In genomic region chr6:122491557-122491956, GRCm38 (mm10) we compare ENCODE assay signal across 8 mouse cellular contexts. TPM values are rescaled to one million over a fixed set of nuclear protein-coding genes. Genes with fewer than 3 reads are reported as not detected.
DNase-seq lines count a peak whose midpoint lies in the region; ATAC-seq lines count a peak whose summit lies in the region.

No protein-coding gene starts in this region.

- H3K9me3 ChIP-seq in intestine, embryonic 14.5 days (ENCODE audit: control insufficient read depth, low read length) = no peaks in the 10 kb centered on the region

- ATAC-seq in granulocyte monocyte progenitor cell, adult 5-6 weeks (replicated peaks; ENCODE audit: poor library complexity, severe bottlenecking) = peak; percentile 76
- ATAC-seq in intestine, embryonic 14.5 days (replicated peaks; ENCODE audit: low FRiP score, low TSS enrichment, low read depth) = peak; percentile 91
- ATAC-seq in megakaryocyte-erythroid progenitor cell, adult 5-6 weeks (replicated peaks; ENCODE audit: low FRiP score, low TSS enrichment, poor library complexity, severe bottlenecking) = peak; percentile 43

- no peaks in the 10 kb centered on the region for H3K27me3 ChIP-seq in intestine, embryonic 14.5 days (replicated peaks; ENCODE audit: control insufficient read depth, insufficient read depth, low read length)

- DNase-seq in cerebellum, adult 9-11 months = peak; percentile 16
- no peak for DNase-seq in cerebellum, adult 11 months
- DNase-seq in cerebellum, postnatal 4 days (ENCODE audit: low spot score in 2 of 2) = peak; percentile 34 to 69
- peak; percentile 92 for DNase-seq in intestine, embryonic 14.5 days (ENCODE audit: low spot score)
- peak; percentile 85 for DNase-seq in left cerebral cortex, postnatal 4 days
- DNase-seq in right cerebral cortex, postnatal 4 days = peak; percentile 63

- no peaks in the 10 kb centered on the region for H3K36me3 ChIP-seq in intestine, embryonic 14.5 days (ENCODE audit: control insufficient read depth, insufficient read depth, low read length)

- H3K4me2 ChIP-seq in intestine, embryonic 14.5 days (ENCODE audit: low read length) = peak overlapping the region; percentile 83

- peak overlapping the region; percentile 82 for H3K27ac ChIP-seq in intestine, embryonic 14.5 days (ENCODE audit: low read depth)

- intact Hi-C loops in left cerebral cortex, postnatal 4 days (cut with DNase I) = no loop called here

- H3K4me1 ChIP-seq in intestine, embryonic 14.5 days (replicated peaks; ENCODE audit: control insufficient read depth, insufficient read depth, low read length) = peaks cover 29% of the 10 kb centered on the region

- peak overlapping the region; percentile 43 for H3K4me3 ChIP-seq in intestine, embryonic 14.5 days (ENCODE audit: low read depth, low read length)

- H3K9ac ChIP-seq in intestine, embryonic 14.5 days (ENCODE audit: low read length) = peak overlapping the region; percentile 57

- 0% methylated on average over 16 of the region's 16 CpGs for WGBS in intestine, embryonic 14.5 days

RNA-seq across cellular contexts. Expression of gene Rimklb, which starts 7.0 kb away (rescaled TPM):
- total RNA-seq in granulocyte monocyte progenitor cell, adult 5-6 weeks (2014; fragmentation: Nextera tagmentation) = not detected in 2 replicates
- not detected in 2 replicates for total RNA-seq in granulocyte monocyte progenitor cell, adult 5-6 weeks (2017)
- polyA plus RNA-seq in intestine, embryonic 14.5 days (2014; fragmentation: Nextera tagmentation; extraction: Ambion mirVana) = 13.1 and 16.7 TPM in 2 replicates
- 100 to 1,000 TPM; 392 to 432 TPM for total RNA-seq in left cerebral cortex, postnatal 4 days (2021)
- not detected in 2 replicates for total RNA-seq in megakaryocyte-erythroid progenitor cell, adult 5-6 weeks (2014; fragmentation: Nextera tagmentation)
- not detected in 2 replicates for total RNA-seq in megakaryocyte-erythroid progenitor cell, adult 5-6 weeks (2017)

RNA-seq across cellular contexts. Expression of gene Mfap5, which starts 14.1 kb away (rescaled TPM):
- not detected in 2 replicates for total RNA-seq in granulocyte monocyte progenitor cell, adult 5-6 weeks (2014; fragmentation: Nextera tagmentation)
- total RNA-seq in granulocyte monocyte progenitor cell, adult 5-6 weeks (2017) = not detected in 2 replicates
- polyA plus RNA-seq in intestine, embryonic 14.5 days (2014; fragmentation: Nextera tagmentation; extraction: Ambion mirVana) = 2.0 and 4.6 TPM in 2 replicates
- 1 to 10 TPM; 1.5 to 2.1 TPM for total RNA-seq in left cerebral cortex, postnatal 4 days (2021)
- not detected in 2 replicates for total RNA-seq in megakaryocyte-erythroid progenitor cell, adult 5-6 weeks (2014; fragmentation: Nextera tagmentation)
- total RNA-seq in megakaryocyte-erythroid progenitor cell, adult 5-6 weeks (2017) = not detected in 2 replicates

Comparison
In these comparisons a context has a peak if more than half of its experiments do, and no peak if none do; other contexts are left out.
1. RNA of gene Rimklb, which starts 7.0 kb away (total RNA-seq): 392 to 432 TPM in left cerebral cortex, postnatal 4 days; not detected in granulocyte monocyte progenitor cell, adult 5-6 weeks and not detected in megakaryocyte-erythroid progenitor cell, adult 5-6 weeks; every median in the first group is over 100 times any median in the second.
2. Peak in every context shown above with its lines, with median percentiles within 50 percentile points of each other: ATAC-seq.